Mouse (Mus musculus) stomach, postnatal 0 days (tissue): ENCODE data around the gene Astn2.

Experiments used
- CTCF ChIP-seq: IDR thresholded peaks from 2 replicates; pipeline ENCODE4 v1.5.1; 2016; ENCODE audit warnings: antibody characterized with exemption, low read depth, mild to moderate bottlenecking, moderate library complexity
- EP300 ChIP-seq: optimal IDR thresholded peaks from 2 replicates; pipeline ENCODE3; 2016; ENCODE audit warnings: antibody characterized with exemption

DNA sequence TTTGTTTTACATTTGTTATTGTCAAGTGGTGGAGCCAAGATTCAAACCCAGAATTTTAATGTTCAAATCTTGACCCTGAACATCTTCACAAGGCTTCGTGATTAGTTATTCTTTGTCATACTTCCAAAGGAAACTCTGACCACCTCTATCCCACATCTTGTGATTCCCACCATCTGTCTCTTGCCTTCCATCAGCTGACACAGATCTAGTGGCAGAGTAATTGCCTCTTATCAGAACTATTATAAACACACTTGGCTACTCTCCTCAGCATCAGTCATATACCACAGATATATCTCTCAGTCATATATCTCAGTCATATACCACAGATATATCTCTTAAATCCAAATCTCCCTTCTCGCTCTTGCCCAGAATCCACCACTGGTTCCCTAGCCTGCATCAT lies 983.1 kb downstream of the Astn2 start:
- no peak for TF ChIP-seq CTCF
- TF ChIP-seq EP300: no peak
